Mouse (Mus musculus): ENCODE results near the gene Stx1b.
A peak's percentile ranks its signal among the peaks of the same experiment; 100 is the strongest.

DNA sequence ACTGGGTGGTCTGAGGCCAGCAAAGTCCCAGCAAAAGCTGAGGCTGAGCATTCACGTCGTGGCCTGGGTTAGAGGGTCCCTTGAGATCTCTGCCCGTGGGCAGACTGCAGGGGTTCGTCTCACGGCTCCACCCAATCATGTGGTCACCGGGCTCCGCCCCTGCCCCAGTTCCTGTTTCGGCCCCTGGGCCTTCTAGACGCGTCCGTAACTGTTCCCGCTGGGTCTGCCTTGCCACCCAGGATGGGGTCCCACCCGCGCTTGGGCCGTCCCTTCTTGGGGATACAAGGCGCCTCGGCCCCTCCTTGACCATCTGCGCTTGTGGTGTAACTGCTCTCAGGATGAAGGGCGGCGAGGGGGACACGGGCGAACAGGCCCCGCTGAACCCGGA, 54.7 kb downstream of the Stx1b start, which contains the start of gene Orai3:
- TF ChIP-seq POLR2A (IDR thresholded peaks at IDR 0.05; ENCODE audit: low read depth, low read length) (peak; percentile 94), CTCF (IDR thresholded peaks at IDR 0.05; ENCODE audit: borderline replicate concordance, insufficient read depth, low read length) (no peak)
